Mouse (Mus musculus) ES-E14 (cell line): ENCODE data around the gene Zscan2.

ENCODE experiments used
- CHD2 ChIP-seq: IDR thresholded peaks from 2 replicates; pipeline ENCODE4 v1.6.1; 2014; ENCODE audit warnings: mild to moderate bottlenecking, low read depth, low read length, inconsistent platforms
- HCFC1 ChIP-seq: IDR thresholded peaks from 2 replicates; pipeline ENCODE4 v1.6.1; 2012; ENCODE audit warnings: low read length, inconsistent platforms, borderline replicate concordance; ENCODE audit not compliant: insufficient read depth
- MAFK ChIP-seq: IDR thresholded peaks from 2 replicates; pipeline ENCODE4 v1.6.1; 2014; ENCODE audit warnings: mild to moderate bottlenecking, low read depth, low read length, inconsistent platforms; ENCODE audit not compliant: insufficient read depth
- ZNF384 ChIP-seq: IDR thresholded peaks from 2 replicates; pipeline ENCODE4 v1.6.1; 2012; ENCODE audit warnings: low read depth, low read length, inconsistent platforms

DNA sequence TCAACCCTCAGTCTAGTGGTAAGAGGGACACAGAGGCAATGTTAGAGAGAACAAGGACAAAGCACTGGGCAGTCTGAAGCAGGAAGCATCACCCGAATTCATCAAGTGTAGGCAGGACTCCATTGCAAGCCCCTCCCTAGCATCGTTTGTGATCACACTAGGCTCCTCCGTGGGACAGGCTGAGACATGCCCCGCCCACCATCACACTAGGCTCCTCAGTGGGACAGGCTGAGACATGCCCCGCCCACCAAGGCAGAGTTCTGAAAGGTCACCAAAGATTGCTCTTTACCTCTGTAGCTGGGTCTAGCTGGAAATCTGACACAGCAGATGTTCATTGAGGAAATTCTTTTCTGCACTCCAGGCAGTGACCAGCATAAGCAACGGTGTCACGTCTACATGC is 50.3 kb downstream of the Zscan2 start:
- TF ChIP-seq ZNF384, result no peak
- no peak for TF ChIP-seq MAFK
- TF ChIP-seq HCFC1, result no peak
- no peak for TF ChIP-seq CHD2
